8 mouse cellular contexts compared by ENCODE assay signal in genomic region chr12:69373850-69374766, GRCm38 (mm10). TPM values are rescaled to one million over a fixed set of nuclear protein-coding genes. Genes with fewer than 3 reads are reported as not detected.
DNase-seq lines count a peak whose midpoint lies in the region; ATAC-seq and TF ChIP-seq lines count a peak whose summit lies in the region.

No protein-coding gene starts in this region.

- H3K4me1 ChIP-seq in G1E (ENCODE audit: insufficient read depth, low read depth, low read length): peaks cover 35% of the 10 kb centered on the region
- H3K4me1 ChIP-seq in heart, embryonic 14.5 days (ENCODE audit: control insufficient read depth in 2 of 2, insufficient read depth in 2 of 2, low read length in 2 of 2): peaks cover 4 to 36% of the 10 kb centered on the region in 2 experiments
- peaks cover 7 to 15% of the 10 kb centered on the region in 2 experiments for H3K4me1 ChIP-seq in liver, embryonic 14.5 days (replicated peaks; ENCODE audit: control insufficient read depth in 2 of 2, insufficient read depth in 2 of 2, low read length in 1 of 2)
- no peaks in the 10 kb centered on the region for H3K4me1 ChIP-seq in stomach, postnatal 0 days (replicated peaks; ENCODE audit: control insufficient read depth, insufficient read depth)

- H3K9ac ChIP-seq in heart, embryonic 14.5 days (ENCODE audit: low read length): peak overlapping the region; percentile 100
- H3K9ac ChIP-seq in liver, embryonic 14.5 days (replicated peaks): peak overlapping the region; percentile 99
- H3K9ac ChIP-seq in stomach, postnatal 0 days (ENCODE audit: low read length): peak overlapping the region; percentile 100

- intact Hi-C loops in gastrocnemius, adult 2 months (cut with DNase I): loop anchor here (5.0 kb wide), 2 partner anchors 73 to 103 kb away; no protein-coding TSS in a partner anchor

- H3K27me3 ChIP-seq in G1E (ENCODE audit: insufficient read depth, low read length): no peaks in the 10 kb centered on the region
- H3K27me3 ChIP-seq in heart, embryonic 14.5 days (ENCODE audit: control insufficient read depth, insufficient read depth, low read length): no peaks in the 10 kb centered on the region
- no peaks in the 10 kb centered on the region for H3K27me3 ChIP-seq in liver, embryonic 14.5 days (ENCODE audit: control insufficient read depth, insufficient read depth, low read length)
- H3K27me3 ChIP-seq in stomach, postnatal 0 days (ENCODE audit: control insufficient read depth, insufficient read depth, low read length): no peaks in the 10 kb centered on the region

- 28% methylated on average over 11 of the region's 11 CpGs for WGBS in heart, embryonic 14.5 days
- WGBS in liver, embryonic 14.5 days (ENCODE audit: insufficient replicate concordance): 9% methylated on average over 11 of the region's 11 CpGs
- WGBS in stomach, postnatal 0 days: 15% methylated on average over 11 of the region's 11 CpGs

- peak overlapping the region; percentile 95; the same call in 1 of the 2 replicates for H3K27ac ChIP-seq in gastrocnemius, adult 2 months
- 0 out of 4 replicates have a peak overlapping the region, but pooled peaks of 1 of the 2 experiments have one; percentile 64 for H3K27ac ChIP-seq in heart, embryonic 14.5 days (replicated peaks in 1 of 2; ENCODE audit: control insufficient read depth in 1 of 2, insufficient read depth in 1 of 2, low read depth in 2 of 2, low read length in 2 of 2)
- no peak overlapping the region for H3K27ac ChIP-seq in liver, embryonic 14.5 days
- peak overlapping the region; percentile 61; the same call in 1 of the 2 replicates for H3K27ac ChIP-seq in stomach, postnatal 0 days (replicated peaks)

- TF ChIP-seq CTCF in gastrocnemius, adult 2 months (IDR thresholded peaks at IDR 0.05): no peak
- no peak for TF ChIP-seq CTCF in G1E (IDR thresholded peaks at IDR 0.05; ENCODE audit: low read depth, low read length)
- TF ChIP-seq CTCF in liver, embryonic 14.5 days (IDR thresholded peaks at IDR 0.05; ENCODE audit: low read depth): no peak
- no peak for TF ChIP-seq CTCF in stomach, postnatal 0 days (IDR thresholded peaks at IDR 0.05; ENCODE audit: low read depth)

- TF ChIP-seq EP300 in liver, embryonic 14.5 days (IDR thresholded peaks at IDR 0.05; ENCODE audit: low read depth): no peak
- TF ChIP-seq EP300 in stomach, postnatal 0 days (optimal IDR thresholded peaks at IDR 0.05): no peak

- DNase-seq in gastrocnemius, adult 2 months: no peak
- DNase-seq in gastrocnemius, postnatal 10 days: no peak
- DNase-seq in G1E (ENCODE audit: low spot score): no peak
- DNase-seq in liver, embryonic 14.5 days (ENCODE audit: low read depth in 3 of 3, low spot score in 3 of 3): no peak
- peak; percentile 32 for DNase-seq in stomach, postnatal 0 days (ENCODE audit: low spot score)
- DNase-seq in ovary, postnatal 10 days (ENCODE audit: low spot score): no peak
- DNase-seq in Muller cell, postnatal 12 days (ENCODE audit: inconsistent ontology term): no peak

- peak overlapping the region; percentile 96 for H3K4me3 ChIP-seq in gastrocnemius, adult 2 months
- peak overlapping the region; percentile 95 for H3K4me3 ChIP-seq in G1E (ENCODE audit: low read depth, low read length)
- H3K4me3 ChIP-seq in heart, embryonic 14.5 days (ENCODE audit: control insufficient read depth in 1 of 2, insufficient read depth in 1 of 2, low read depth in 1 of 2, low read length in 2 of 2): peak overlapping the region; percentile 85 to 100
- H3K4me3 ChIP-seq in liver, embryonic 14.5 days (ENCODE audit: insufficient read depth in 1 of 2, low read depth in 2 of 2, low read length in 2 of 2): peak overlapping the region; percentile 94 to 98
- H3K4me3 ChIP-seq in stomach, postnatal 0 days (ENCODE audit: low read depth, low read length): peak overlapping the region; percentile 99

- ATAC-seq in G1E (ENCODE audit: extremely low read depth, insufficient number of reproducible peaks, low FRiP score, poor library complexity, severe bottlenecking): no peak
- ATAC-seq in heart, embryonic 14.5 days (ENCODE audit: insufficient number of reproducible peaks, insufficient read depth, low FRiP score, low read depth): no peak
- no peak for ATAC-seq in liver, embryonic 14.5 days (ENCODE audit: insufficient read depth)
- ATAC-seq in stomach, postnatal 0 days (ENCODE audit: low FRiP score, low TSS enrichment): no peak

- H3K4me2 ChIP-seq in heart, embryonic 14.5 days (ENCODE audit: low read length): peak overlapping the region; percentile 85
- H3K4me2 ChIP-seq in liver, embryonic 14.5 days (ENCODE audit: low read depth): peak overlapping the region; percentile 74
- H3K4me2 ChIP-seq in stomach, postnatal 0 days (replicated peaks; ENCODE audit: low read depth): peak overlapping the region; percentile 78

- H3K36me3 ChIP-seq in G1E (replicated peaks): peaks cover 44% of the 10 kb centered on the region
- peaks cover 26% of the 10 kb centered on the region for H3K36me3 ChIP-seq in heart, embryonic 14.5 days (ENCODE audit: control insufficient read depth, insufficient read depth, low read length)
- peaks cover 36% of the 10 kb centered on the region for H3K36me3 ChIP-seq in liver, embryonic 14.5 days (replicated peaks; ENCODE audit: control insufficient read depth, insufficient read depth, low read depth)
- H3K36me3 ChIP-seq in stomach, postnatal 0 days (ENCODE audit: control insufficient read depth, insufficient read depth, low read length): peaks cover 4% of the 10 kb centered on the region; the same call in 1 of the 2 replicates

- H3K9me3 ChIP-seq in G1E (replicated peaks): no peaks in the 10 kb centered on the region
- no peaks in the 10 kb centered on the region for H3K9me3 ChIP-seq in heart, embryonic 14.5 days (ENCODE audit: control insufficient read depth, low read length)
- H3K9me3 ChIP-seq in liver, embryonic 14.5 days (ENCODE audit: control insufficient read depth, low read length): no peaks in the 10 kb centered on the region
- no peaks in the 10 kb centered on the region for H3K9me3 ChIP-seq in stomach, postnatal 0 days (ENCODE audit: control insufficient read depth, low read length)

RNA-seq across cellular contexts. Expression of gene Gm9887, which starts 1.9 kb away (rescaled TPM):
- not detected for total RNA-seq in gastrocnemius, adult 2 months (2021)
- under 1 TPM; 0.45 to 0.54 TPM for total RNA-seq in gastrocnemius, postnatal 10 days (2021)
- not detected in 2 replicates for total RNA-seq in G1E (2014; fragmentation: Nextera tagmentation)
- total RNA-seq in G1E (2017): 0.87 and 0.93 TPM in 2 replicates
- 0.79 and 1.6 TPM in 2 replicates for polyA plus RNA-seq in G1E (2012)
- polyA plus RNA-seq in heart, embryonic 14.5 days (2014; fragmentation: Nextera tagmentation; extraction: Ambion mirVana): 1.5 and 1.7 TPM in 2 replicates
- polyA plus RNA-seq in liver, embryonic 14.5 days (2012; rRNA removed): 0.20 and 0.23 TPM in 2 replicates
- 0.40 and 1.0 TPM in 2 replicates for polyA plus RNA-seq in liver, embryonic 14.5 days (2014; fragmentation: Nextera tagmentation; extraction: Ambion mirVana)
- polyA plus RNA-seq in stomach, postnatal 0 days (2015; fragmentation: Nextera tagmentation; extraction: Ambion mirVana): 2.4 and 4.1 TPM in 2 replicates

RNA-seq across cellular contexts. Expression of gene Arf6, which starts 2.2 kb away (rescaled TPM):
- 10 to 100 TPM; 20.5 to 20.8 TPM for total RNA-seq in gastrocnemius, adult 2 months (2021)
- total RNA-seq in gastrocnemius, postnatal 10 days (2021): 10 to 100 TPM; 42.5 to 52.1 TPM
- total RNA-seq in G1E (2014; fragmentation: Nextera tagmentation) (179 and 195 TPM in 2 replicates), G1E (2017) (123 and 153 TPM in 2 replicates)
- 360 and 373 TPM in 2 replicates for polyA plus RNA-seq in G1E (2012)
- 41.5 and 49.9 TPM in 2 replicates for polyA plus RNA-seq in heart, embryonic 14.5 days (2014; fragmentation: Nextera tagmentation; extraction: Ambion mirVana)
- polyA plus RNA-seq in liver, embryonic 14.5 days (2012; rRNA removed): 41.3 and 45.8 TPM in 2 replicates
- 35.7 and 39.6 TPM in 2 replicates for polyA plus RNA-seq in liver, embryonic 14.5 days (2014; fragmentation: Nextera tagmentation; extraction: Ambion mirVana)
- 97.8 and 116 TPM in 2 replicates for polyA plus RNA-seq in stomach, postnatal 0 days (2015; fragmentation: Nextera tagmentation; extraction: Ambion mirVana)

RNA-seq across cellular contexts. Expression of gene Nemf, which starts 17.1 kb away (rescaled TPM):
- total RNA-seq in gastrocnemius, adult 2 months (2021): 10 to 100 TPM; 23.1 to 23.6 TPM
- 10 to 100 TPM; 21.3 to 23.4 TPM for total RNA-seq in gastrocnemius, postnatal 10 days (2021)
- total RNA-seq in G1E (2014; fragmentation: Nextera tagmentation): 149 and 150 TPM in 2 replicates
- total RNA-seq in G1E (2017): 103 and 128 TPM in 2 replicates
- 2.9 and 4.9 TPM in 2 replicates for polyA plus RNA-seq in G1E (2012)
- 62.7 and 62.9 TPM in 2 replicates for polyA plus RNA-seq in heart, embryonic 14.5 days (2014; fragmentation: Nextera tagmentation; extraction: Ambion mirVana)
- polyA plus RNA-seq in liver, embryonic 14.5 days (2012; rRNA removed): 5.2 and 11.1 TPM in 2 replicates
- polyA plus RNA-seq in liver, embryonic 14.5 days (2014; fragmentation: Nextera tagmentation; extraction: Ambion mirVana): 33.7 and 35.4 TPM in 2 replicates
- 46.5 and 50.0 TPM in 2 replicates for polyA plus RNA-seq in stomach, postnatal 0 days (2015; fragmentation: Nextera tagmentation; extraction: Ambion mirVana)
